Mouse (Mus musculus) B cell, adult 62 days (primary cell): Measurements from ENCODE around the gene Vmn1r81. TPM values are rescaled to one million over a fixed set of nuclear protein-coding genes. Genes with fewer than 3 reads are reported as not detected.

ENCODE experiments used
- total RNA-seq: library from RNA; stranded (reverse); gene quantifications from 4 replicates; pipeline ENCODE4 v1.2.4, GENCODE M21; 2023

Gene Vmn1r81
- not detected in 4 replicates for total RNA-seq

DNA sequence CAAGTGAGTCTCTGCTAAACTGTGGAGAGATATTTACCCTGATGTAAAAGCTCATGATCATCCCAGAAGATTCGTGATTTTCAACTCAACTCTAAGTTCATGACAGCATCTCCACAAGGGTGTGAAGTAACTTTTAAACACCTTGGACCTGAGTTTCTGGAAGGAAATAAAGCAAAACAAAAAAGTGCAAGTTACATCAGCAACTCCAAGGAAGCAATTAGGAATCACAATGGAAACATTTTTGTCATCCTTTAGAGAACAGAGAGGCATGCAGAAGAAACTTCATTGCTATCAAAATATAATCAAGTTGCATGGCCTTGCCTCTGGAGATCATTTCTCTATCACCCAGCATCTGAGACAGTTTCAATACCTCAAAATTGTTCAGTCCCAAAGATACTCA lies at the start of gene Vmn1r81:
Gene Vmn1r81, minus strand, starts transcription at position 101 of the 400 bp plus-strand sequence.

DNA sequence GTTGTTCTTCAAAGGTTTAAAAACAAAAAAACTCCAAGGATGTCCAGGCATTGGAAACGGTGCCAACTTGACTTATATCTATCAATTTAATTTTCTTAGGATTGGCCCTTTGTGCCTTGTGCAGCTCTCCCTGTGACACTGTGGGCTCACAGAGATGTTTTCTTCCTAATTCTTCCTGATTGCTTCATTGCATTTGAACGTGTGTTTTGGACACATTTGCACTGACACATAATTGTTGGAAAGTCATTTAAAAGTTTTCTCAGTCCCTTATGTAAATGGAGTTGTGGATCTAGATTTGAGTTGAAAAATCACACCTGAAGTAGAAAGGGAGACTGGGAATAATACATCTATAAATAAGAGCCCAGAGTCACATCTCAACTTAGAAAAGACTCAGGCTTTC lies 32.1 kb upstream of the Vmn1r81 start, which contains the start of gene Vmn1r82:
Gene Vmn1r82, plus strand, starts transcription at position 301 of the 400 bp plus-strand sequence.

Other genes starting within 250 kb of the Vmn1r81 start
- not detected in 4 replicates for gene Vmn1r77, start 231.5 kb downstream of the Vmn1r81 start, total RNA-seq
- not detected in 4 replicates for gene Vmn1r78, start 118.0 kb downstream of the Vmn1r81 start, total RNA-seq
- not detected in 4 replicates for gene Vmn1r79, start 97.0 kb downstream of the Vmn1r81 start, total RNA-seq
- gene Vmn1r80, start 79.0 kb downstream of the Vmn1r81 start, total RNA-seq: not detected in 4 replicates
- not detected in 4 replicates for gene Vmn1r82, start 32.2 kb upstream of the Vmn1r81 start, total RNA-seq
- gene Vmn1r83, start 61.2 kb upstream of the Vmn1r81 start, total RNA-seq: not detected in 4 replicates
- gene Vmn1r84, start 101.0 kb upstream of the Vmn1r81 start, total RNA-seq: not detected in 4 replicates
- gene Zfp551, start 154.5 kb upstream of the Vmn1r81 start, total RNA-seq: 1.7 to 5.5 TPM (median 2.1 TPM) in 4 replicates
- 6.2 to 7.9 TPM (median 6.6 TPM) in 4 replicates for gene Zfp606, start 210.0 kb upstream of the Vmn1r81 start, total RNA-seq
- not detected in 4 replicates for gene 2900092C05Rik, start 244.2 kb upstream of the Vmn1r81 start, total RNA-seq